Mouse (Mus musculus): ENCODE data around the gene Pirb. TPM values are rescaled to one million over a fixed set of nuclear protein-coding genes. Genes with fewer than 3 reads are reported as not detected.
A peak's percentile ranks its signal among the peaks of the same experiment; 100 is the strongest.
"Not testable (repeated sequence)": the region's sequence is repeated elsewhere in the genome, so short reads cannot be mapped to it uniquely, and the experiment has no call there.

The Pirb gene
- total RNA-seq (2012; rRNA removed) (0.12 and 0.20 TPM in 2 replicates), polyA plus RNA-seq (2012; ENCODE audit: insufficient read depth in 1 of 2, insufficient read length in 2 of 2, low read depth in 1 of 2, low replicate concordance in 2 of 2, missing spikeins in 1 of 2) (under 1 TPM in 1 of 2 experiments, not detected in 1; 0.56 TPM)

- not testable (repeated sequence) for H3K9me3 ChIP-seq (replicated peaks; ENCODE audit: insufficient read depth, low read length); H3K27ac ChIP-seq (ENCODE audit: control insufficient read depth, low read depth, low read length); H3K4me3 ChIP-seq (ENCODE audit: control insufficient read depth in 1 of 2, insufficient read depth in 1 of 2, low read depth in 2 of 2, low read length in 2 of 2); DNase-seq (ENCODE audit: low read depth, low spot score); H3K4me1 ChIP-seq (ENCODE audit: control insufficient read depth in 1 of 2, insufficient read depth in 2 of 2, low read length in 2 of 2); H3K27me3 ChIP-seq (ENCODE audit: control insufficient read depth in 1 of 2, insufficient read depth in 2 of 2, low read length in 2 of 2); H3K36me3 ChIP-seq (ENCODE audit: control insufficient read depth in 1 of 2, insufficient read depth in 2 of 2, low read length in 2 of 2); H3K79me2 ChIP-seq (ENCODE audit: control insufficient read depth, insufficient read depth, low read length, poor library complexity); H3K9ac ChIP-seq (ENCODE audit: control insufficient read depth, low read depth, low read length, poor library complexity, severe bottlenecking)
Measured at GRCm38 (mm10) chr7:3720268-3720667, at the start of gene Pirb. Pirb (minus strand) TSS chr7:3720391.

- not testable (repeated sequence) for H3K9me3 ChIP-seq (replicated peaks; ENCODE audit: insufficient read depth, low read length); DNase-seq (ENCODE audit: low read depth, low spot score); H3K4me1 ChIP-seq (ENCODE audit: control insufficient read depth in 1 of 2, insufficient read depth in 2 of 2, low read length in 2 of 2); H3K9ac ChIP-seq (ENCODE audit: control insufficient read depth, low read depth, low read length, poor library complexity, severe bottlenecking); H3K27me3 ChIP-seq (ENCODE audit: control insufficient read depth in 1 of 2, insufficient read depth in 2 of 2, low read length in 2 of 2); H3K4me3 ChIP-seq (ENCODE audit: control insufficient read depth in 1 of 2, insufficient read depth in 1 of 2, low read depth in 2 of 2, low read length in 2 of 2); H3K36me3 ChIP-seq (ENCODE audit: control insufficient read depth in 1 of 2, insufficient read depth in 2 of 2, low read length in 2 of 2); H3K79me2 ChIP-seq (ENCODE audit: control insufficient read depth, insufficient read depth, low read length, poor library complexity); H3K27ac ChIP-seq (ENCODE audit: control insufficient read depth, low read depth, low read length)
Measured at GRCm38 (mm10) chr7:3732675-3733074, 12.5 kb upstream of the Pirb start.

GRCm38 (mm10) chr7:3725459-3725858 lies 5.3 kb upstream of the Pirb start:
- H3K27me3 ChIP-seq (ENCODE audit: control insufficient read depth in 1 of 2, insufficient read depth in 2 of 2, low read length in 2 of 2); H3K9ac ChIP-seq (ENCODE audit: control insufficient read depth, low read depth, low read length, poor library complexity, severe bottlenecking); H3K27ac ChIP-seq (ENCODE audit: control insufficient read depth, low read depth, low read length): not testable (repeated sequence)

GRCm38 (mm10) chr7:3715249-3715648 lies 4.9 kb downstream of the Pirb start:
- Histone ChIP-seq H3K79me2 (ENCODE audit: control insufficient read depth, insufficient read depth, low read length, poor library complexity) (no peaks in the 10 kb centered on the region), H3K9ac (ENCODE audit: control insufficient read depth, low read depth, low read length, poor library complexity, severe bottlenecking) (no peak overlapping the region), H3K9me3 (replicated peaks; ENCODE audit: insufficient read depth, low read length) (no peaks in the 10 kb centered on the region), H3K4me3 (ENCODE audit: control insufficient read depth in 1 of 2, insufficient read depth in 1 of 2, low read depth in 2 of 2, low read length in 2 of 2) (no peak overlapping the region), H3K36me3 (ENCODE audit: control insufficient read depth in 1 of 2, insufficient read depth in 2 of 2, low read length in 2 of 2) (peaks cover 0 to 2% of the 10 kb centered on the region in 2 experiments; a peak in 1 of 4 replicates), H3K4me1 (ENCODE audit: control insufficient read depth in 1 of 2, insufficient read depth in 2 of 2, low read length in 2 of 2) (peaks cover 0 to 9% of the 10 kb centered on the region in 2 experiments; a peak in 2 of 4 replicates), H3K27me3 (ENCODE audit: control insufficient read depth in 1 of 2, insufficient read depth in 2 of 2, low read length in 2 of 2) (no peaks in the 10 kb centered on the region), H3K27ac (ENCODE audit: control insufficient read depth, low read depth, low read length) (no peak overlapping the region)
- peak; percentile 32 for DNase-seq (ENCODE audit: low read depth, low spot score)
- TF ChIP-seq SIN3A (IDR thresholded peaks at IDR 0.05; ENCODE audit: low read length): no peak
- TF ChIP-seq TCF12 (IDR thresholded peaks at IDR 0.05; ENCODE audit: low read depth, low read length): no peak
- no peak for TF ChIP-seq MYB (IDR thresholded peaks at IDR 0.05; ENCODE audit: low read depth, low read length)
- no peak for TF ChIP-seq SMC3 (IDR thresholded peaks at IDR 0.05; ENCODE audit: low read depth, low read length)
- no peak for TF ChIP-seq USF1 (IDR thresholded peaks at IDR 0.05; ENCODE audit: low read depth, low read length)
- TF ChIP-seq KAT2A (conservative IDR thresholded peaks at IDR 0.05; ENCODE audit: low read depth, low read length): no peak
- TF ChIP-seq JUND (IDR thresholded peaks at IDR 0.05; ENCODE audit: low read depth, low read length): no peak
- TF ChIP-seq ETS1 (IDR thresholded peaks at IDR 0.05; ENCODE audit: low read depth, low read length): no peak
- no peak for TF ChIP-seq NELFE (IDR thresholded peaks at IDR 0.05; ENCODE audit: low read depth, low read length)
- TF ChIP-seq UBTF (IDR thresholded peaks at IDR 0.05; ENCODE audit: borderline replicate concordance, insufficient read depth, low read depth, low read length): no peak
- no peak for TF ChIP-seq TBP (IDR thresholded peaks at IDR 0.05; ENCODE audit: low read depth, low read length)
- TF ChIP-seq ZC3H11A (IDR thresholded peaks at IDR 0.05; ENCODE audit: low read depth, low read length): no peak
- TF ChIP-seq ELF1 (IDR thresholded peaks at IDR 0.05; ENCODE audit: low read depth, low read length): no peak

More at GRCm38 (mm10) chr7:3725459-3725858, 5.3 kb upstream of the Pirb start:
- DNase-seq (ENCODE audit: low read depth, low spot score); H3K4me3 ChIP-seq (ENCODE audit: control insufficient read depth in 1 of 2, insufficient read depth in 1 of 2, low read depth in 2 of 2, low read length in 2 of 2); H3K36me3 ChIP-seq (ENCODE audit: control insufficient read depth in 1 of 2, insufficient read depth in 2 of 2, low read length in 2 of 2); H3K9me3 ChIP-seq (replicated peaks; ENCODE audit: insufficient read depth, low read length); H3K79me2 ChIP-seq (ENCODE audit: control insufficient read depth, insufficient read depth, low read length, poor library complexity); H3K4me1 ChIP-seq (ENCODE audit: control insufficient read depth in 1 of 2, insufficient read depth in 2 of 2, low read length in 2 of 2): not testable (repeated sequence)

All from MEL (cell line).